Mouse (Mus musculus) CD4-positive, CD25-positive, alpha-beta regulatory T cell, adult 2 months (primary cell): Measurements from ENCODE around the gene Haus4.

ENCODE experiments used
- DNase-seq: peaks from one replicate; pipeline ENCODE4 v3.0.0-alpha.2; 2012; ENCODE audit warnings: low read depth, low spot score

Haus4 gene

DNA sequence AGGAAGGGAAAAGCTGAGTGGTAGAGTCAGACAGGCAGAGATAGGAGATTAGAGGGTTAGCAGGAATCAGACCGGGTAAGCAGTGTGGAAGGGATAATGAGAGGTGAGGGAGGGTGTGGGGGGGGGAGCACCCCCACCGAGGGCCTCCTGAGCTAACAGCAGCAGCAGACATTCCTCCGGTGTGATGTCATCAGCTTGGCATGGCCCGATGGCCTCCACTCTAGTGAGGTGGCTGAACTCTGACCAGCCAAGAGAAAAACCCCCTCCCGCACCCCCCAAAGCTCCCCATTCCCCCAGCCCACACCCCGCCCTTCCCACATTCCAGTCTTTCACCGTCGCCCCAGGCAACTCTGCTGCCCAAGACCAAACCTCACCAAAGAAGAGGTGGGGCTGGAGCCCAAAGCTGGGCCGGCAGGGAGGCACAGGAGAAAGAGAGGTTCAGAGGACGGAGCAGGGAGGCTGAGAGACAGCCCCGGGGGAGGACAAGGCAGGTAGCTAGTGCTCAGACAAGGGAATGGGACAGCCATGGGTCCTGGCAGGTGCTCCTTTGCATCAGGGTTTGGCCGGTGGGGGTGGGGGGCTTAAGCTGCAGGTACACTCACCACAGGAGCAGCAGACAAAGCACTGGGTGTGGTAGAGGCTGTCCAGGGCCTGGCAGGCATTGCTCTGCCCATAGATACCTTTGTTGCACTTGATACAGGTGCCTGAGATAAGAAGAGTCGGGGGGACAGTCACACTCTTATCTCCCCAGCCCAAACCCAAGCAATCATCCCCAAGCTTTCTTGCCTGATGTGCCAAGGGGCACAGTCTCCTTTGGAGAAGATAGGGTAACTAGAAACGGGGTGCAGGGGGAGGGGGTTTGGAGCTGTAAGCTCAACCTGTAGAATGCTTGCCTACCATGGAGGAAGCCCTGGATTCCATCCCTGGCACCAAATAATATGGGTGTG is 18.6 kb upstream of the Haus4 start:
- DNase-seq: no peak

DNA sequence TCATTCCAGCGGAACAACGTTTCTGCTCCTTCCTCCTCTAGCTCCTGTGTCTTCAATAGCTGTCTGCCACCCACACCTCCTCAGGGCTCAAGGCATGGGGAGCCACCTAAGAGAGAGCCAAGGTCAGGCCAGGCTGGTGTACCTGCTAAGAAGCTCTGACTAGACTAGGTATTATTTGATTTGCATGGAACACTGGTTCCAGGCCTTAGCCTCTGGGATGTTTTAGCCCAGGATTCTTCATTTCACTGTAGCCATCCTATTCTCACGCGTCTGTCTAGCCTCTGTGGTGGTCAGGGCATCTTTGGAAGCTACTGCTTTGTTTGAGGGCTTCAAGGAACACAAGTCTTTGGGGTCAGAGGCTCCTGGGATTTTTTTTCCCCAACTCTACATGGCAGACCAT is 17.7 kb upstream of the Haus4 start:
- DNase-seq: no peak

DNA sequence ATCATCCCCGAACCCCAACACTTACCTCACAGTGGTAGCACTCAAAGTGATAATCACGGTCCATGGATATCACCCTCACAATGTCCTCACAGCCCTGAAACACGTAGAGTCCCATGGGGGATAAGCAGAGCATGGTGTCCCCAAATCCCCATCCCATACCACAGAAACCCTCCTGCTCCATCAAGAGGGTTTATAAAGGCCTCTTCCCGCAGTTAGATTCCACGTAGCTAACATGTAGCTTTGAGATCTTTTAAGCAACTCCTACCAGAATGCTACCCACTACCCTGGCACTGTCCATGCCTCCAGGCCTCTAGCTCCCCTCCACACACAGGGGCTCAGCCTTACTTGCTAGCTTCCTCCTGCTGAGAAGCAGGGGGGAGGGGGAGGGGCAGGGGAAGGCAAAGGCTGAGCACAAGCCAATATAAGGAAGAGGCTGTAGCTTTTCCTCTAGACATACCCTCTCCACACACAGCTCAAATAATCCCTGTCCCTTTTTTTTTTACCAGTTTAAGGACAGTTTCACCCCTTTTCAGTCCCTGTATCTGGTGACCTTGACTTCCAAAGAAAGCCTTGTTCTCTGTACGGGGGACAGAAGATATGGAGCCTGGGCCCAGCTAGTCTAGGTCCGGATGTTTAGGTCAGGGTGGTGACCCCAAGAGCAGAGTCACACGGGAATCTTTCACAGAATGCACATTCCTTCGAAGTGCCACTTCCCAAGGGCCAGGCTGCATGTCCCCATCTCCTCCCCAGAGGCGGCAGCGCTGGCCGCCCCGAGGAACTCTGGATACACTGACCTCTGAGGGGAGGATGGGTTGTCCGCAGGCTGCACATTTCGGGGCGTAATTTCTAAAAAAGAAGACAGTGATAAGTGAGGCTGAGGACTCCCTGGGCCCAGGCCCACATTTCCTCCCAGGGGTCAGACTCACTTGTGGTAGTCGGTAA is 15.3 kb upstream of the Haus4 start:
- no peak for DNase-seq

DNA sequence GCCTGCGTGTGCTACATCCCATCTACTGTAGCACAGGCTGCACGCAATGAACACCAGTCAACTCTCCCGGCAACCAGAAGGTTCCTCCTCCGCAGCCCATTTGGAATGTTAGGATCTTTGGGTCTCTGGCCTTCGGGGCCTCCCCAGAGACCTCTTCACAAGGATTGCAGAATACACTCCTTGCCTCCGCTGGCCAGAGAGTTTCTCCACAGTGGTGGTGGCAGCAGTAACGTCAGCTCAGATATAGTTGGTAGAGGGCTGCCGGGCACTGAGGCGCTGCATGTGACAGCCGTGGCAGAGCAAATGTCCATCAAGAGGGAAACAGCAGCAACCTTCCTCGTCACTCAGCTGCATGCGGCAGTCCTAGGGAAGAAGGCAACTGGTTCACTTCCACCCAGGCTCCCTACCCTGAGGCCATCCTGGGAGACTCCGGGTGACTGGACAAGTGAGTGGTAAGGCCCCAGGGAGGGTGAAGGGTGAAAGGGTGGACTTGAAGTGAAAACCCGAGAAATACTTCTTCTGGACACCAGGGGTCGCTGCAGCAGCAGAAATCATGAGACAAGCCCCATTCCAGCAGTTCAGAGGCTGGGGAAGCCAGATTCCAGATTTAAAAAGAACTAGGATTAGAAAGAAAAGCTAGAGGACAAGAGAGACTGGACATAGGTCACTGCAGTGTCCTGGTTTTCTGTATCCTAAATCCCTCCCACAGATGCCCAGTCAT is 14.4 kb upstream of the Haus4 start:
- DNase-seq: peak; percentile 83

DNA sequence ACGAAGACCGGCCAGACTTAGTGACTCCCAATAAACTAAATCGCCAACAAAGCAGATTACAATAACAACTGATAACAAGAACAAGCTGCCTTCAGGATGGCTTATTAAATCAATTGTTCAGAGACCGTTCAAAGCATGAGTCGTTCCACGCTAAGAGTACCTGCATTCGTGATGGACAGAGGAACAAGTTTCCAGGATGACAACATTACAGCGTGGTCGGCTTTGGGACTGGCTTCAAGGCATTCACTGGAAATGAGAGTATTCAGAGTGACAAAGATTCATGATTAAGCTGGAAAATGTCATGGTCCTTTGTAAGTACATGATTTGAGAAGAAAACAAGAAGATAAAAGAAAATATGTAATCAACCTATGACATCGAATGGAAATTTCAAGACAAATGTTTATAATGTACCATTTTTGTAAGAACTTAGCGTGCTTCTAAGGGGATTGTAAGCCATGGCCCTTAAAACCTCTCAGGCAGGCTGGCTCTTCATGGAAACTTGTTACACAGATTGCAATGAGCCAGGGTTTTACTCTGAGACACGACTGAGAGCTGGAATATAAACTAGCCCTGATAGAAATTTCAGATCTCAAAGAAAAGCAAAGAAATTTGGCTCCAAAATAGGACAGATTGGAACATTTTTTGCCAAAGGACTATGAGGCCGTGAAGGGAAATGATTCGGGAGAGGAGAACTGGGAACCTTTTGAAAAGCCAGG is 6.3 kb upstream of the Haus4 start:
- DNase-seq: no peak

DNA sequence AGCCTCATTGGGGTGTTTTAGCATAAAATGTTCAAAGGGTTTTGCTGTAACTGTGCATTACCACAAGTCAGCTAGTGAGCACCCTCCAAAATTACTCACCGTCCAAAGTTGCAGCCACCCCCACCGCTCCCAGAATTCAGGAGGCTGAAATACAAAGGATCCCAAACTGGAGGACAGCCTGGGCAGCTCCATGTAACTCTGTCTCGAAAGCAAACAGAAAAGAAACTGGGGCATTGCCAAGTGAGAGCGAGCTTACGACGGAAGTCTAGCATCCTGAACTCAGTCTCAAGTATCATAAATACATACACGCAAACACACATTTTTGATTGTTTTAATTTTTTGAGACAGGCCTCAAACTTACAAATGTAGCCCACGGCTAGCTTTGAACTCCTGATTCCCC is 2.9 kb upstream of the Haus4 start:
- DNase-seq: no peak

DNA sequence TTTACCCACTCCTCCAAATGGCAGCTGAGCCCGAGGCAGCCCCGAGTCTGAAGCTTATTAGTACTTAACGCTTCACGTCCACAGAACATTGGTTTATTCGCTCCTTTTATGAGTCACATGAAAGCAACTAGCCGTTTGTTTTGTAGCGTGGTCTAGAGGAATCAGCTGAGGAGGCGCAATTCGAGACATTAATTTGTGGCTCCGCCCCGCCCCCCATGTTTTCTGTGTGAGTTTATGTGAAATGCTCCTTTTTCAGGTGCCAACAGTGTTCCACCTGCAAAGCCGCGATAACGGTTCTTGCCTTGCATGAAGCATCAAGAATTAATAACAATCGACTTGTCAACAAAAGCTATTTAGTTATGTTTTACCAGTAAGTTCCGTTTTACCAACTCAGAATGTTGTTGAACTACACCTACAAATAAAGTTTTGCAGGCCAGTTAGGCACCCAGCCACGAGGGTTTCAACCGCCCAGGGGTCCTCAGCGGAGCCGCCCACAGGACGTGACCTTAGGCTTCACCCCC is 902 bp downstream of the Haus4 start:
- DNase-seq: peak; percentile 62

DNA sequence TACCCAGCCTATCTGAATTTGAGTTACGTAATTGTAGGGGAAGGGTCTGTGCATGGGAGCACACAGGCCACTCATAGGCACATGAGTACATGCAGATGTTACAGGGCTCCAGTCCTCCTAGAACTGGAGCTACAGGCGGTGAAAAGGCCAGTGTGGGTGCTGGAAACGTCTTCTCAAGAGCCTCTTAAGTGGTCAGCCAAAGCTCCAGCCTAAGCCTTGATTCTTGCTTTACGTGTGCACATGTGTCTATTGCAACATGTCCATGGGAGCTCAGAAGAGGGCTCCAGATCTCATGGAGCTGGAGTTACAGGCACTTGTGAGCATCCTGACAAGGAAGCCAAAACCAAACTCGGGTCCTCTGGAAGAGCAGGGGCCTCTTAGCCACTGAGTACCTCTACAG is 9.7 kb downstream of the Haus4 start:
- DNase-seq: no peak

DNA sequence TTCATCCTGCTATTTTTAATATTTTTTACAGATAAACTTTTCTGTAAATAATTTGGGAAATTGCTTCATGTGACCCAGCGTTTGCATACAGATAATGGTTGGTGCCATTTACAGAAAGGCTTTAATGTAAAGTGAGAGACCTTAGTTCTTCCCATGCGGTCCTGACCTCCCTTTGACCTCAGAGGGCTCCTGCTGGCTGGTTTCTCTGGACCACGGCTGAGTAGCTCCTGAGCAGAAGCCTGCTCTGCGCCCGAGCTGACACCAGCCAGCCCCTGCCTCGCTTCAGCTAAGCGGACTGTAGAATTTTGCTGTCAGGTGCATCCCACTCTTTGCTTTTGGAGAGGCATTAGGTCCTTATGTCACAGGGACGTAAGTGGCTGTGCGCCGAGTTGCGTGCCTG is 13.6 kb downstream of the Haus4 start:
- DNase-seq: no peak

DNA sequence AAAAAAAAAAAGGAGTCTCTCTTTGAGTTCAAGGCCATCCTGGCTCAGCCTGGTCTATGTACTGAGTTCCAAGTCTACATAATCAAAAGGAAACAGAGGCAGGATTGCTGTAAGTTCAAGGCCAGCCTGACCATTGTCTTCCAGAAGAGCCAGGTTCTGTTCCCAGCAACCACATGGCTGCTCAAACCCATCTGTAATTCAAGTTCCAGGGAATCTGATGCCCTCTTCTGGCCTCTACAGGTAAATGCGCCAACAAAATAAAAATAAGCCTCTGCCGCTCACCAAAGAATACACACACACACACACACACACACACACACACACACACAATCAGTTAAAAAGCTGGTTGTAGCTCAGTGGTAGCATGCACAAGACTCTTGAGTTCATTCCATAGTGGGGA is 15.8 kb downstream of the Haus4 start:
- DNase-seq: peak; percentile 14

DNA sequence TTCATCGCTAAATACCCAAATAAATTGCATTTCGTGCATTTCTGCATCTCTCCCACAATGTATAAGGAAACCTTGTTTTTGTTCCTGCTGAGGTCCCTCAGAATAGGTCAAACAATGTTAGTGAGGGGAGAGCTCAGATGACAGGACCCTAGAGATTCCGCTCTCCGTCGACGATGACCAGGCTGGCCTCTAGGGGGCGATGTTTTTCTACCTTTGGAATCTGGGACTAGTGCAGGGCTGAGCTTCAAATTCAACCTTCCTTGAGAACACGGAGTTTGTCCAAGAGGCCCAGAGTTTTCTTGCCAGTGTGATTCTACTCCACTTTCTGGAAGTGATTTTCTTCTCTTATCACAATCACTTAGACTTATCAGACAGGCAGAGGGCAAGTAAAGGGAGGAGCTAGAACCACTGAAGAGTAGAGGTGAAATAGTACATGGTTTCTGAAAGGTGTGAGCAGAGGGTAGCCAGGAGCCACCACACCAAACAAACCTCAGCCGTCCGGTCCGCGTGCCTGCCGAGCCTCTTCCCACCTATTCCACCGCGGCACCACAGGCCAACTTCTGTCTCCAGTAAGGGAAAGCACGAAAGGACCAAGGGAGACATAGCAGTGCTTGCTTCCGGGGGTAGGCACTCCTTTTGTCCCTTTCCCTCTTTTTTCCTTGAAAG is 25.8 kb downstream of the Haus4 start:
- peak; percentile 84 for DNase-seq

DNA sequence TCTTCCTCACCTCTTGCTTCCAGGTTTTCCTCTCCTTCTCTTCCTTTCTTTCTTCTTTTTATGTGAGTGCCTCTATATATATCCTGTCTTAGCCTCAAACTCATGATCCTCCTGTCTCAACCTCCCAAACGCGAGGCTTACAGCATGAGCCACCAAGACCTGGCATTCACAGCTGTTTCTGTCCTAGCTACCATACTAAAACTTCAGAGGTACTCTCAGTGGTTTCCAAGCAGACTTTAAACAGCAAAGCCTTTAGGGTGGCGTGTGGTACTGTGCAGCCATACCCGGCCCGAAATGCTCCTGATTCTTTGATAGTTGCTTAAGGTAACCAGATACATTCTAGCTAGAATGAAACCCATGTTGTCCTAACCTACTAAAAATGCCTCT is 26.4 kb downstream of the Haus4 start:
- DNase-seq: peak; percentile 21

DNA sequence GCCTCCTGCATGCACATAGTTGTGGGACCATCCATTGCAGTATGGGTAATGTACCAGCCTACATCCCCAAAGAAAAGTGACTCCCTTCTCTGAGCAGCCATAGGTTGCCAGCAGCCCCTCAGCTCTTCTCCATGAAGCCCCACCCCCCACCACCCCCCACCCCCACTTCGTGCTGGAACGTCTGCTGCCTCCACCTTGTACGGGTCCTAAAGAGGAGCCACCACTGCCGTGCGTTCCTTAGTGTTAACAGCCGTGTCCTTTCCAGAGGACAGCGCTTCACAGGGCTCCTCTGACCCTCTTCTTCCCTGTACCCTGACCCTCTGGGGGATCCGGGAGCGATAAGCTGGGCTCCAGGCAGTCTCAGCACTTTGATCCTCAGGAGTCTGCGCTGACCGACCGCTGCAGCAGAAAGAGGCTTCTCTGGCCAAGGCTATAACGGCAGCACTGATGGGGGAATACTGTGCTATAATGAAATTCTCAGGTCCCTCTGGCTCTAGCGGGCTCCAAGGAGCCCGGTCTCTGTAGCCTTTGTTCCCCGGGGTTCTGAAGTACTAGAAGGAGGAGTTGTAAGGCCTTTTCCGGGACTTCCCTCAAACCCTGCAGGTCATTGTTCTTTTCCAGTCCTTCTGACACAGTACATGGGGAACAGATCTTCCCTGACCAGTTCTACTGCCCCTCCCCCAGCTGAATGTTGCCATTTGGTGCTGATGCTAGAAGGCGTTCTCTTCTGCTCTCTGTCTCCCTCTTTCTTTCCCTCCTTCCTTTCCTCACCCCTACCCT is 27.0 kb downstream of the Haus4 start:
- DNase-seq: peak; percentile 19

DNA sequence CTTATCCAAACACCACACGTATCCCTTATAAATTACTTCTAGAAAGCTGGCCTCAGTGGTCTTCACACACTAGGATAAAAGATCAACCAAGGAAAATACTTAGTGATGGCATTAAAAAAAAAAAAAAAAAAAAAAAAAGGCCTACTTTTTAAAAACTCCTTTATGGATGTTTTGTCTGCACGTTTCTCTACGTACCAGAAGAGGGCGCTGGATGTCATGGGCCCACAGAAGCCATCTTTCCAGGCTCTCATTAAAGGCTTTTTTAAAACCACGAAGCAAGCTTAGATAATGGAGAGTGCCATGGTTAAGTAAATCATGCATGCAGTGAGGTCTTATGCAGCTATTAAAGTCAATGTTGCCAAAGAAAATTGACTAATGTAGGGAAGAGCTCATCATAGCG is 30.8 kb downstream of the Haus4 start:
- peak; percentile 49 for DNase-seq

DNA sequence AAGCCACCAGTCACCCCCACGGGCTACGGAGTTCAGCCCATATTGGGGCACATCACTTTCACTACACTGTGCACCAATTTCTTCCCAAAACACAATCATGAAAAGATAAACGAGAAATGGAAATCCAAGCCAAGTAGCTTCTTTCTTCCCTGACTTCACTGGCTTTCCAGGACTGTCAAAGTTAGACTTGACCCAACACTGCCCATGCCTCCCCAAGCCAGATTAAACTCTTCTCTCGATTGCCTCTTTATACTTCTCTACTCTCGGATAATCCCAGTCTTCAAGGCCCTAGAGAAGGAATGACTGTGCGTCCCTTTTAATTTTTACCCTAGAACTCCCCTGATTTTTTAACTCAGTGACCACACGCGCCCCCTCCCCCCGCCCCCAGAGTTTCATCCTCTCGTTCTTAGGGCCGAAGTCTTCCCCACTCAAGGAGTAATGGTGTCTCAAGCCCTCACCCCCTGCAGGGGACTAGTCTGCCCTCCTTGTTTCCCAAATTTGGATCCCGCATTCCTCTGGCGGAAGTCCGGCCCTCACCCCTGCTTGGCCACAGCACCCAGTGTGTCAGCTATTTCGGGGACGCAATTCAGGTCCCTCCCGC is 37.6 kb downstream of the Haus4 start:
- DNase-seq: peak; percentile 19

DNA sequence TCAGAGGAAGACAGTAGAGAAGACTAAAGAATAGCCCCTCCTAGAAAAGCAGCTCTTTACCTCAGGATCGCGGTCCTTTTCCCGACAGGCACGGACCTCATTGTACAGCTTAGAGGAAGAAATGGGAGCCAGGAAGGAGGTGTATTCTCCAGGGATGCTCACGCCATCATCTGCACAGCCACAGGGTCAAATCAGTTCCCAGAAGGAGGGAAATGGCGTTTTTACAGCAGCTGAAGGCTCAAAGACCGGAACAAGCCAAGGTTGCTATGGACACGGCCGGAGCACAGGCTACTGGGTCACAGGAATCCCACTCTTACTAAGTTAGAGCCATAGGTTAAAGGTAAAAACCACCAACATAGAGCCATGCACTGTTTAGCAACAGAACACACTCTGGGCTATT is 44.6 kb downstream of the Haus4 start:
- no peak for DNase-seq

DNA sequence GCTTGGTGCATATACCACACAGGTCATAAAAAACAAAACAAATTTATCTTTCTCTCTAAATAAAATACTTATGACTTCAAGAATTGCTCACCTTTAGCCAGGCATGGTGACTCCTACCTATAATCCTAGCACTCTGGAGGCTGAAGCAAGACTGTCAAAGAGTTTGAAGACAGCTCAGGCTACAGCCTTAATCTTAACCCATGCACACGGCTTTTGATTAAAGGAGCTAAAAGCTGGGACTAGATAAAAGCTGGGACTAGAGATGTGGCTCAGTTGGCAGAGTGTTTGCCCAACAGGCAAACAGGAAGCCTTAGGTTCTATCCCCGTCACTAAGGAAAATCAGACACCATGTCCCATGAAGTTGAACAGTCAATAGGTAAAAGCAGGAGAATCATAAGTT is 51.3 kb downstream of the Haus4 start:
- DNase-seq: no peak

DNA sequence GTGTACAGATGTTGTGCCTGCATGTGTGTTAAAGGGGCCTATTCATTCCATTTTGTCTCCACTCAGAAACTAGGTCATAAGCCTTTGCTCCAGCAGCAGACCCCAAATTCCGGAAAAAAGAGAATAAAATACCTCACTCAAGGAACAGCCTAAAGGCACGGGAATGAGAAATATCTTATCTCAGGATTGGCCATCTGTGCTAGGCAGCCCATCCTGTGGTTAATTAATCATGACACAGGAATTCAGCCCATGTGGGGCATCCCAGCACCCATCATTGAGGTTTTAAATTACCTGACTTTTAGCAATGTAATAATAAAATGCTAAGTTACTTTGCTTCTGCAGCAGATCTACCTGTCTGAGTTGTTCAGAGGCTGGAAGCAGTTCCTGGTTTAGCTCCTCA is 53.1 kb downstream of the Haus4 start:
- DNase-seq: no peak

DNA sequence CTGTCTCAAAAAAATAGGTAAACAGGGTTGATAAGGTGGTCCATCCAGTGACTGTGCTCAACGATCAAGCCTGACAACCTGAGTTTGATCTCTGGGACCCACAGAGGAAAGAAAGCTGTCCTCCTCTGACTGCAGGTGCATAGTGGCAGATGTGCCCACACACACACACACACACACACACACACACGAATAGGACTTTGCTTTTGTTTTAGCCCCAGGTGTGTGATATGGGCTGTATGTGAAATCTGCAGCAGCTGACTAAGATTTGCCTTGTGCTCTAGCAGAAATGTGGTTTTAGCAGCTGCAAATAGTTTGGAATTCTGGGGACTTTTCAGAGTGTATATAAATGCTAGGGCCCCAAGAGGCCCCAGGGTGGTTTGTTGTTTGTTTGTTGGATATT is 55.1 kb downstream of the Haus4 start:
- DNase-seq: no peak
